Mouse (Mus musculus): ENCODE measurements around the gene Upk1a.

Upk1a gene

DNA sequence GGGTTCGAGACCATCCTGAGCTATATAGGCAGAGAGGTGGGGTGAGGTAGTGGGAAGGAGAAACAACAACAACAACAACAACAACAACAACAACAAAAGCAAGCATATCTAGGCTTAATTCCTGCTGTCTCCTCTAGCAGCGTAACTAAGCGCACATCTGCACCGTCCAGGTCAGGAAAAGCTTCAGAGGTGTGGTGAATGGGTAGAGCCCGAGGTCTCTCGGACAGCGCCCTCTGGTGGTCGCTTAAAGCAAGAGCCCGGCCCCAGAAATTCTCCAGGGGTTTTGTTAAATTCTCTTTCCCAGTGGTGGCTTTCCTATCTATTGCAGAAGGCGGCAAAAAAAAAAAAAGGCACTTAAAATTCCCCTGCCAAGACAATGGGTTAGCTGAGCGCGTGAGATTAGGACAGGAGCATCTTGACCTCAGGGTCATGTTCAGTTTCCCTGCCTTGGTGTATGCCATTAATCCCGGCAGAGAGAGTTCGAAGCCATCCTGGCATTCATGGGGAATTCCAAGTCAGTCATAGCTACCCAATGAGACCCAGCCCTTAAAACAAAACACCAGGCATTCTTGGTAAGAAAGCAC is 974 bp upstream of the Upk1a start:
- TF ChIP-seq GATA4 (IDR thresholded peaks at IDR 0.05; ENCODE audit: insufficient replicate concordance, low read length), result no peak

DNA sequence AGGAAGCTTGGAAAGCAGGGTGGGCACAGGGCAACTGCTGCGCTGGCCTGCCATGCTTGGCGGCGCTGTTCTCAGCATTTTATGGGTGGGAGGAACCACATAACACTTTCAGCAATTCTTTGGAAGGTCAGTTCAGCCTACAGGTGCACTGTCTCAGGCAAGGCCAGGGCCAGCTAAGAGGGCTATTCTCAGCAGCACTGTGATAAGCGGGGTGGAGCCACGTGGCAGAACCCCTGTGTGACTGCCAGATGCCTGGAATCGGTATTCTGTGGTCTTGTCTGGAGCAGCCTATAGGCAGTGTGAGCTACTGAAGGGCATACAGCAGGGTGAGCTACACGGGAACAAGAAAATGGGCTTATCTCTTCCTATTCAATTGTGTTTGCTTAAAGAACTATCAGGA is 2.6 kb downstream of the Upk1a start:
- no peak for TF ChIP-seq GATA4 (IDR thresholded peaks at IDR 0.05; ENCODE audit: insufficient replicate concordance, low read length)

DNA sequence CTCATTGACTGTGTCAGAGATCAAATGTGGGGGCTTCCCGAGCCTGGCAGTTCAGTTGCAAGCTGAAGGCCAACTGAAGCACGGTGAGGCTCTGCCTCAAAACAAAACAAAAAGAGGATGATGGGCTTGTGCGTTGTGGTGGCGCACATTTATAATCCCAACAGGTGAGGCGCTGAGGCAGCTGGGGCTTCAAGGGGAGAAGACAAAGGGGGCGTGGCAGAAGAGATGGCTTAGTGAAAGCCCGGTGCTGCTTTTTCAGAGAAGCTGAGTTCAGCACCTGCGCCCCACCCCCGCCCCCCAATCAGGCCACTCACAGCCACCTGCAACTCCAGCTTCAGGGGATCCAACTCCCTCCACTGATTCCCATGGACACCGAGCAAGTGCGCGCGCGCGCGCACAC is 4.2 kb downstream of the Upk1a start:
- TF ChIP-seq GATA4 (IDR thresholded peaks at IDR 0.05; ENCODE audit: insufficient replicate concordance, low read length), result no peak

DNA sequence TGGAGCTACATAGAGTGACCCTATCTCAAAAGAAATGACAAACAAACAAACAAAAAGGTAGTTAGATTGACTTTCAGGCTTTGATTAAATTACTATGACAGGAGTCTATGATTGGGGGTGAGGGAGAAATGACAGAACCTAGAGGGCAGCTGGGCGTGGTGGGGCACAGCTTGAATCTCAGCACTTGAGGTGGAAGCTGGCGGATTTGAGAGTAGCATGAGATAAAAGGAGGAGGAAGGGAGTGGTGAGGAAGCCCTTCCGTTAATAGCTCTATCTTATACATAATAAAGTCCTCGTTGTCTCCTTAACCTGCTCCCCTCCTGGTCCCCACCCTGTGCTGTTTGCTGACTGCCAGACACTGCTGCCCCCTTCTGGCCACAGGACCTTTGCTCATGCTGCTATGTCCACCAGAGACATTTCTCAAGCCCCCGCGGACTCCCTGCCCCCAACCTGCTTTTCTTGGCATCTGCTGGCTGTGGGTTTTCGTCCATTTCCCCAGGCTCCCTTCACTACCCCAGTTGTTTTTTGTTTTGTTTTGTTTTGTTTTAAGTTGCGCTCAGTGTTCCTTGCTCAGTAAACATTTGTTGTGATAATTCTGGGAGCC is 4.8 kb downstream of the Upk1a start:
- no peak for TF ChIP-seq GATA4 (IDR thresholded peaks at IDR 0.05; ENCODE audit: insufficient replicate concordance, low read length)

DNA sequence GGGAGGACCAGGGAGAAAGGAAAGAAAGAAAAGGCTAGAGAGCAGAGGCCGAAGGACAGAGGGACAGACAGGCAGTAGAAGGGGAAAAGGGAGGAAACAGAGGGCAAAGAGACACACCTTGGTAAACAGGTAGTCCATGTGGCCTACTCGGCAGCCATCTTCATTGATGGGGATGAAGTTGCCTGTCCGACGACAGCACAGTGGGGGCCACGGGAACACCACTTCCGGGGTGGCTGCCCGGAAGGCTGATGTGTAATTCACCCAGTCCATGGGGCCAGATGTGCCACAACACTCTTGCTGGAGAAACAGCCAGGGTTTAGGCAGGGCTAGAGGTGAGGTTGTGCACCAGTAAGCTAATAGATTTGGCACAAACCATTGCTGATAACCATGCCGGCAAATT is 7.7 kb downstream of the Upk1a start:
- no peak for TF ChIP-seq GATA4 (IDR thresholded peaks at IDR 0.05; ENCODE audit: insufficient replicate concordance, low read length)

DNA sequence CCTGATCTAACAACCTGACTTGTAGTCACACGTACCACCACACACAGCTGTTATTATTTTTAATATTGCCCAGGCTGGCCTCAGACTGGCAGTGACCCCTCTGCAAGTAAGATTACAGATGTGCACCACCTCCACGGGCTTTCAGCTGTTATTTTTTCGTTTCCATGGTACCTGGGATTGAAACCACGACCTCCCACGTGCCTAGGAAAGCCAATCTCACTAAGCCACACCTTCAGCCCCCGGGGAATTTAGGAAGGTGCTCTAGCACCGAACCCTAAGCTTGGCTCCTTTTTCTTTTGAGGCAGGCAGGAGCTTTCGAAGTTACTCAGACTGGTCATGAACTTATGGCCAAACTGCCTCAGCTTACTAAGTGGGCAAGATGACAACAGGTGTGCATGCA is 8.2 kb downstream of the Upk1a start:
- no peak for TF ChIP-seq GATA4 (IDR thresholded peaks at IDR 0.05; ENCODE audit: insufficient replicate concordance, low read length)

DNA sequence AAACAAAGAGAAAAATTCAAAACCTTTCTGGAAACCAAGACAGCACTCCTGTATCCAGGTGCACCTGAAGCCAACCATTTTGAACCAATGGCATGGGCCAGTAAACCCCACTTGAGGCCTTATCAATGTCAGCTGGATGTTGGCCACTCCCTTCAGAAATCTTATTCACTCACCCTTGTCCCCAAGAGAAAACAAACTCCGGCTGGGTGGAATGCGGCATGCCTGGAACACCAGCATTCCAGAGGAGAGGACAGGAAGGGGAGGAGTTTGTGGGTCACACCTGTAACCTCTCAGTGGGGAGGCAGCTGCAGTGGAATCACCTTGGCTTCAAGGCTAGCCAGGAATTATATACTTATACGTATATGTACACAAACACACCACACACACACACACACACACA is 10.1 kb downstream of the Upk1a start:
- TF ChIP-seq GATA4 (IDR thresholded peaks at IDR 0.05; ENCODE audit: insufficient replicate concordance, low read length), result no peak

DNA sequence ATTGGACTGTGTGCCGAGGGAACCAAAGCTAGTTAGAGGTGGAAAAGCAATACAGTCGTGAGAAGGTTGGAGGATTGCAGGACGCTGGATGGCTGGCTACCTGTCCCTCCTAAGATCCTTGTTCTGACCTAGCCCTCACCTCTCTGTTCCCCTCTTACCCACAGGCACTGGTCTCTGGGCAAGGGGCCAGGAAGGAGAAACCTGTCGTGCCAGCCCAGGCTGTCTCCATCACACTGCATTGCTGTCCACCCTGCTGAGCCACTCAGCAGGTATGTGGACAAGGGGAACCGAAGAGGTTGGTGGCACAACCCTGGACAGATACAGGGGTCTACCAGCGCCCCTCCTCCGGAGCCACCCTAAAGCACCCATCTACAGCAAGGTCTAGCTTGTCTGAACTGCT is 12.0 kb downstream of the Upk1a start:
- TF ChIP-seq GATA4 (IDR thresholded peaks at IDR 0.05; ENCODE audit: insufficient replicate concordance, low read length), result no peak

DNA sequence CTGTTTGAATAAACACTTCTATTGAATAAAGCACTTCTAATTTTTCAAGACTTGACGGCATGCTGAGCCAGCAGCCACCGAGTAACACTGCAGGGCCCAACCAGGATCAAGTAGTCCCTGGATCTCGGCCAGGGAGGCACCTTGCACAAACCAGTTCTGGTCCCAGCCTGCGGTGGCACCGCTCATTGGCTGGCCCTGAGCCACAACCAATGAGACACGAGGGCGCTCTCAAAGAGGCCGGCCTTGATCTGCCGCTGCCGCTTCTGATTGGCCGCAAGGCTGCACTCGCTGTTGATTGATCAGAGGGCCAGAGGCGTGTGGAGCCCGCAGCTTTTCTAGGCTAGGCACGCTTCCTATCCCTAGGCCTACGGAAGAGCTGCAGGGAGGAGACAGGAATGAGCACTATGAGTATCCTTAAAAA is 12.7 kb downstream of the Upk1a start:
- no peak for TF ChIP-seq GATA4 (IDR thresholded peaks at IDR 0.05; ENCODE audit: insufficient replicate concordance, low read length)

DNA sequence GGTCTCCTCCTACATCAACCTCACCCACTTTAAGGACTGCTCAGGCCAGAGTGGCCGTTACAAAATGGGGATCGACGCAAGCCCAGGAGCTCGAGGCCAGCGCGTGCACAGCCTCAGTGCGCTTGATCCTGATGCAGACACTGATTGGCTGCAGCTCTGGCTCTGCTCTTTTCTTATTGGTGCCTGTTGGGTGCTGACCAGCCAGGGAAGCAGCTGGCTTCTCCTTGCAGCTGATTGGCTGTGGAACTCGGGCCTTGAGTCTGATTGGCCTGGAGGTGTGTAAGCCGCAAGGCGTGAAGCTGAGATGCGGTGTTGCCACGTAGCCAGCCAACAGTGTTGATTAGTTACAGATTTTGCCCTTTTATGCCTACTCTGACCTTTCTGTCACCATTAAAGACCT is 13.9 kb downstream of the Upk1a start, which contains the start of gene Zbtb32:
Gene Zbtb32, minus strand, starts transcription at position 124 of the 400 bp plus-strand sequence.
- TF ChIP-seq GATA4 (IDR thresholded peaks at IDR 0.05; ENCODE audit: insufficient replicate concordance, low read length), result no peak

DNA sequence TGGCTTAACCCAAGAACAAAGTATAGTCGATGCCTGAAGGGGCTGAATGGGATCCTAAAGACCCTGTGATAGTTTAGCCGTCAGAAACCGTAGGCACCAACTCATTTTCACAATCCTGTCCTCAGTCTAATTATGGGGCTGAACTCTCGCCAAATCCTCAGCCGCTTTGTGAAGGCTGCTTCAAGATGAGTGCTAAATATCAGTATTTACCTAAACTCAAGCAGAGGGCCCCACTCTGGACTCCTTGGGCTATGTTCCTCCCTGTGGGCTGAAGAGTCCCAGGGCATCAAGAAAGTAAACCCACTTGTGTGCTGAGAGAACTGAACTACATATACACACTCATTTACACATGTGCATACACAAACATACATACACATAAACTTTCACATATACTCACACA is 15.8 kb downstream of the Upk1a start:
- TF ChIP-seq GATA4 (IDR thresholded peaks at IDR 0.05; ENCODE audit: insufficient replicate concordance, low read length), result no peak

DNA sequence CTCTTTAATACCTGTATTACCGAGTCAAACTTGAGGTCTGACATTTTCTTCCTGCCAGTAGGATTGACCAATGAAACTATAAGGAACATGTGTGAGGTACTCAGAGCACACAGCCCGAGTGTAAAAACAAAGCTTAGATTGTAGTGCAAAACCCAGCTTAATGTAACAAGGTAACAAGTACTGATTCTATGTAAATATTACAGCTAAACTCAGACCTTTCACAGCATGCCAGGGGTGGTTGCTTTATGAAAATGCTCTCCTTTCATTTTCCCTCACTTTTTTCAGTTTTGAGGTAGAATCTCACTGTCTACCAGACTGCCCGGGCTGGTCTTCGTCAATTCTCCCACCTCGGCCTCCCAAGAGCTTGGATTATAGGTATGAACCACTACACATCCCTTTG is 16.6 kb downstream of the Upk1a start:
- TF ChIP-seq GATA4 (IDR thresholded peaks at IDR 0.05; ENCODE audit: insufficient replicate concordance, low read length), result no peak

DNA sequence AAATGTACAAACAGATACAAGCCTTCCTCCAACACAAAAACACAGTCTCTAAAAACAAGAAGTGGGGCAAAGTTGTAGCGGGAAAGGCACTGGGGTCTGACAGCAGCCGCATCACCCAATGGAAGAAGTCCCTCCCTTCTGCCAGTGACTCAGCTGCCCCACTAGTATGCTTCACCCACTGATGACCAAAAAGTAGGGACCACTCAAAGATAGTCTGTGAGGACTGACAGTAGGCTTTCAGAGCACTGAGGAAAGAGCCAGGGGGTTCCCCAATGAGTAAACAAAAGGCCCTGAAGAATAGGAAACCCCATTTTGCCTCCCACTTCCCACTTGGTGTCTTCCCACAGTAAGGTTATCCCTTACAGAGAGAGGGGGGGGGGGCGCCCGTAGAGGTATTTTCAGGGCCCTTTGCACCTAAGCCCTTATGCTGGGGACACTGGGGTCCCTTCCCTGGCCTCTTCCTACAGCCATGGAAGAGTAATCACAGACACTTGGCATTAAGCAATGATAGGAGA is 18.1 kb downstream of the Upk1a start:
- TF ChIP-seq GATA4 (IDR thresholded peaks at IDR 0.05; ENCODE audit: insufficient replicate concordance, low read length), result no peak

DNA sequence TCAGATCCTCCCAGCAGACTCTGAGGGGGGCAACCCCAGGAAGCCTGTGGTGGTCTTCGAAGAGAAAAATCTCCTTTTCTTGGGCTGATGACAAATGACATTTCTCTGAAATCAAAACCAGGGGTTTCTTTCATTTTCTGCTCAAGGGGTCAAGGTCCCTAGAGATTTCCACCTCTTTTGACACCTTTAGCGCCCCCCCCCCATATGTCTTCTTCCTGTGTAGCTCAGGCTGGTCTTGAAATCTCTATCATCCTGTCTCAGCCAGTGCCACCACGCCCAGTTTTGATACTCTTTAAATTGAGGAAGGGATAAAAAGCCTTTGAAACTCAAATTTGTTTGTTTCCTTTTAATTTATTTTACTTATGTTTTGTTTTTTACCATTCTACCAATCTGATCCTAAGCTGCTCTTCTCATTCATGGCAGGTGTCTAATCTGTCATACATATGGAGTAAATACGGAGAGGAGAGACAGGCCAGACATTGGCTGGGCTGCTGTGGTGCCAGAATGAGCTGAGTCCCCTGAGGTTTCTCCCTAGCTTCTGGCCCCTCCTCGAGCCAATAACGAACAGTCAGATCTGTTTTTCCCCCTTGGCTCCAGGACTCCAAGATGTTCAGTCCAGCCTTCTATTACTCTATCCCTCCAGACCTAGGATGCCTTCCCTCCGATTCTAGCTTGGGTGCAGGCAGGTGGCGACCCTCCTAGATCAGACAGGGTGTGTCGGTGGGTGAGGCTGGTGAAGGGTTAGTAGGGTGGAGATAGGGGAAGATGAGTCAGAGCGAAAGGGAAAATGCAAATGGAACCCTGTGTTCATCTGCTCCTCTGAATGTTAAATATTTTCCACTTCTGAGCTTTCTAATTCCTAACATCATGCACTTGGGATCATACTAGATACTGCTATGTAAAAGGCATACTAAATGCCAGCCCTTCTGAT is 18.8 kb downstream of the Upk1a start:
- no peak for TF ChIP-seq GATA4 (IDR thresholded peaks at IDR 0.05; ENCODE audit: insufficient replicate concordance, low read length)

DNA sequence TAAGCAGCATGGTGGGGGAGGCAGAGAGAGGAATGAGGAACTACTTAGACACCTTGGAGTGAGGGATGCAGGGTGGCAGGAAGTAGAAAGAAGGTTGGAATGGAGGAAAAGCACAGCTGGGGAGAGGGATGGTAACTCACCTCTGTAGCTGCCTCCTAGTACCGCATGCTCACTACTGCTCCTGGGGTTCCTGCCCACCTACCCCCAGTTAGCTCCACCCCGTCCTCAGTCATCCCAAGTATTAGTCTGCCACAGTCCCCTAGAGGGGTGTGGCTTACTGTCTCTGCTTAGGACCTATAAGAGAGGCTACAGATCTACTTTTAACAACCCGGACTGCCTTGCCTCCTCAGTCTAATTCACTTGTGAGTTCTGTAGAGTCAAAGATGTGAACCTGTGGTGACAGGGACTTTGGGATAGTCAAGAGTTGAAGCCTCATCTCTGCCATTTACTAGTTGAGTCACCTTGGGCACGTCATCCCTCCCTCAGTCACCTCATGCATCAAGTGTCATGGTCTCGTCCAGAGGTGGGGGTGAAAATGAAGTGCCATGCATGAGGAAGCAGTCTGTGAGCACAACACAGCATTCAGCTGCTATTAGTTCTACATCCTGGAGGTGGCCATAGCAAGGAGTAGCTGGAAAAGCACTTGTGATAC is 19.7 kb downstream of the Upk1a start:
- no peak for TF ChIP-seq GATA4 (IDR thresholded peaks at IDR 0.05; ENCODE audit: insufficient replicate concordance, low read length)

All from liver, adult (tissue).